Mouse (Mus musculus) neural tube, embryonic 11.5 days (tissue): ENCODE results near the gene Lrrc8d. TPM values are rescaled to one million over a fixed set of nuclear protein-coding genes. Genes with fewer than 3 reads are reported as not detected.
A peak's percentile ranks its signal among the peaks of the same experiment; 100 is the strongest.

Source experiments
- ATAC-seq: fragments of 200-750 bp; cut with Nextera tagmentation; 2 replicates; pipeline ENCODE4 v1.8.0; 2017; ENCODE audit warnings: moderate number of reproducible peaks, mild to moderate bottlenecking, moderate TSS enrichment, moderate library complexity; ENCODE audit not compliant: insufficient read depth, low FRiP score, low TSS enrichment
- DNase-seq: peaks from one replicate; pipeline ENCODE4 v3.0.0-alpha.2; 2015; ENCODE audit warnings: low spot score
- H3K27ac ChIP-seq: fragments of 300-500 bp; sonication (generic); 2 replicates; pipeline ENCODE4 v1.5.1; 2014; ENCODE audit warnings: low read depth, mild to moderate bottlenecking, low read length
- H3K27me3 ChIP-seq: fragments of 300-500 bp; sonication (generic); 2 replicates; pipeline ENCODE4 v1.6.1; 2014; ENCODE audit warnings: mild to moderate bottlenecking, low read length, mixed read lengths; ENCODE audit not compliant: control insufficient read depth, insufficient read depth
- H3K36me3 ChIP-seq: fragments of 300-500 bp; sonication (generic); 2 replicates; pipeline ENCODE4 v1.6.1; 2014; ENCODE audit warnings: mild to moderate bottlenecking, low read length, moderate library complexity, mixed read lengths; ENCODE audit not compliant: control insufficient read depth, insufficient read depth
- H3K4me1 ChIP-seq: fragments of 300-500 bp; sonication (generic); 2 replicates; pipeline ENCODE4 v1.6.1; 2014; ENCODE audit warnings: low read length, mixed read lengths; ENCODE audit not compliant: control insufficient read depth, insufficient read depth
- H3K4me2 ChIP-seq: fragments of 300-500 bp; sonication (generic); 2 replicates; pipeline ENCODE4 v1.6.1; 2014; ENCODE audit warnings: low read depth, mild to moderate bottlenecking, moderate library complexity
- H3K4me3 ChIP-seq: fragments of 300-500 bp; sonication (generic); 2 replicates; pipeline ENCODE4 v1.5.1; 2014; ENCODE audit warnings: low read depth, low read length
- H3K9ac ChIP-seq: fragments of 300-500 bp; sonication (generic); 2 replicates; pipeline ENCODE4 v1.6.1; 2014; ENCODE audit warnings: mild to moderate bottlenecking, low read length
- H3K9me3 ChIP-seq: fragments of 300-500 bp; sonication (generic); 2 replicates; pipeline ENCODE4 v1.6.1; 2016; ENCODE audit warnings: low read length; ENCODE audit not compliant: control insufficient read depth
- WGBS: fragments of 180-500 bp; shearing (Covaris S2); extraction: QIAGEN DNeasy Blood & Tissue Kit; methylation state at CpG from one replicate; pipeline ENCODE4 v1.1.7; 2014; 5-methylcytosine and 5-hydroxymethylcytosine counted together
- polyA plus RNA-seq: library from polyadenylated mRNA; unstranded; fragments of >200 nt; fragmentation: Nextera tagmentation; extraction: Ambion mirVana; gene quantifications from 2 replicates; pipeline ENCODE4 v1.2.1, GENCODE M21; 2014

Gene Lrrc8d
- polyA plus RNA-seq, 1 experiment from 2014 or later: 28.6 TPM

DNA sequence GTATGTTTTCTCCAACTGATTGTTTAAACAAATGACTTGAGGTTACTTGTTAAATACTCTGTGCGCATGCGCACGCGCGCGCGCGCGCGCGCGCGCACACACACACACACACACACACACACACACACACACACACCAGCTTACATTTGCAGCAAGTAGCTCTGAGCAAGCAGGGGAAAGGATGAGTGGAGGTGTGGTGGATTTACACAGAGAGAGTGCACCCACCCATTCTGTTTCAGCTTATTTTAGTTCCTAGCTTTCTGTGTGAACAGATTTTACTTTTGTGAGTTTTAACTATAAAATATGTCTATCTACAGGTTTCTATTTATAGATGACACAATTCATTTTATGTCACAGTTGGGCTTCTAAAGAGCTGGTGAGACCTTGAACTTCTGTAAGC lies 84.1 kb downstream of the Lrrc8d start:
- H3K4me1 ChIP-seq: no peaks in the 10 kb centered on the region
- no peak overlapping the region for H3K27ac ChIP-seq
- H3K36me3 ChIP-seq: no peaks in the 10 kb centered on the region; the same call in 1 of the 2 replicates
- no peak overlapping the region for H3K4me3 ChIP-seq
- H3K27me3 ChIP-seq: no peaks in the 10 kb centered on the region
- H3K4me2 ChIP-seq: no peak overlapping the region
- 93% methylated on average over 13 of the region's 13 CpGs for WGBS
- ATAC-seq (no peak), DNase-seq (no peak)
- H3K9me3 ChIP-seq: no peaks in the 10 kb centered on the region
- no peak overlapping the region for H3K9ac ChIP-seq

DNA sequence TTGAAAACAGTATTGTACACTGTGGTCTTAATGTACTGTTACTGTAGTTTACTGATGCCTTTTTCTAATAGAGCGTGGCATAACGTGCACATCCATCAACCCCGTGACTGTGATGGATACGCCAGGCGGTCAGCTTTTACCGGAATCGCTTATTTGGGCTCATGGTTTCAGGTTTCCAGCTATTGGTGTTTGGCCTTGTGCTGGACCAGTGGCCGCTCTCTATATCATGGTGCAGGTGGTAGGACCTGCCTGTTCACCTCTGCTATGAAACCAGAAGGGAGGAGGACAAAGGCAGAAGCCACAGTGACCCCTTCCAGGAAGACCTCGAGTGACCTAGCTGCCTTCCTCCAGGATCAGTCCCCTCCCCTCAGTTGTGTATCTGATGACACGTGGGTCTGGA lies 85.0 kb downstream of the Lrrc8d start:
- H3K4me2 ChIP-seq: no peak overlapping the region
- H3K4me1 ChIP-seq: no peaks in the 10 kb centered on the region
- H3K36me3 ChIP-seq: no peaks in the 10 kb centered on the region
- 75% methylated on average over 10 of the region's 10 CpGs for WGBS
- H3K27ac ChIP-seq: no peak overlapping the region
- no peak for DNase-seq
- no peak overlapping the region for H3K4me3 ChIP-seq
- no peak overlapping the region for H3K9ac ChIP-seq
- no peak for ATAC-seq
- H3K9me3 ChIP-seq: no peaks in the 10 kb centered on the region
- no peaks in the 10 kb centered on the region for H3K27me3 ChIP-seq

GRCm38 (mm10) chr5:105787577-105787976 lies 87.8 kb downstream of the Lrrc8d start:
- no peak overlapping the region for H3K4me3 ChIP-seq
- H3K9me3 ChIP-seq: no peaks in the 10 kb centered on the region
- WGBS: 78% methylated on average over 10 of the region's 10 CpGs
- H3K36me3 ChIP-seq: no peaks in the 10 kb centered on the region
- no peak overlapping the region for H3K9ac ChIP-seq
- no peaks in the 10 kb centered on the region for H3K27me3 ChIP-seq
- H3K4me2 ChIP-seq: no peak overlapping the region
- H3K27ac ChIP-seq: no peak overlapping the region
- ATAC-seq (no peak), DNase-seq (no peak)
- H3K4me1 ChIP-seq: peaks cover 3% of the 10 kb centered on the region; the same call in 1 of the 2 replicates

DNA sequence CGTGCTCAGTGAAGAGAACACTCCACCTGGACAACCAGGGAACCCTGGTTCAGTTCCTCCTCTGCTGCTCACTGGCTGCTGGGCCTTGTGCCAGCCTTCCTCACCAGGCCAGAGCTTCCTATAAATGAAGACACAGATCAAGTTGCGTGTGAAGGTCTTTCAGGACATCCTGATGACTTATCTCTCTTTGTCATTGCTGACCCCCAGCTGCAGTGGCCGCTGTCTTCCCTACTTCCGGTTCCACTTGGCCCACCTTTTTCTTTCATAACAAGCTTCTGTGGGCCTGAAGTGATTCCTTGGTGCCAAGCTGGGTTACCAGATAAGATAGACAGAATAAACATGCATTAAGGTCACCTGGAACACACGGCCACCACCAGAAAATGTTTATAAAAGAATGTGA lies 90.0 kb downstream of the Lrrc8d start:
- Histone ChIP-seq H3K4me1 (peaks cover 4% of the 10 kb centered on the region; the same call in 1 of the 2 replicates), H3K9ac (no peak overlapping the region), H3K4me3 (no peak overlapping the region), H3K9me3 (no peaks in the 10 kb centered on the region), H3K4me2 (no peak overlapping the region), H3K27me3 (no peaks in the 10 kb centered on the region), H3K27ac (no peak overlapping the region), H3K36me3 (no peaks in the 10 kb centered on the region)
- WGBS: 75% methylated on average over 5 of the region's 5 CpGs
- no peak for DNase-seq
- ATAC-seq: no peak

- H3K9me3 ChIP-seq: no peaks in the 10 kb centered on the region
- no peak overlapping the region for H3K4me3 ChIP-seq
- no peaks in the 10 kb centered on the region for H3K36me3 ChIP-seq
- no peak for ATAC-seq
- peak overlapping the region; percentile 18 for H3K9ac ChIP-seq
- no peaks in the 10 kb centered on the region for H3K27me3 ChIP-seq
- peaks cover 4% of the 10 kb centered on the region; the same call in 1 of the 2 replicates for H3K4me1 ChIP-seq
- DNase-seq: no peak
- 42% methylated on average over 8 of the region's 8 CpGs for WGBS
- H3K27ac ChIP-seq: no peak overlapping the region
- no peak overlapping the region for H3K4me2 ChIP-seq
These were observed 92.6 kb downstream of the Lrrc8d start for GRCm38 (mm10) chr5:105792331-105792801.

- DNase-seq (peak; percentile 38), ATAC-seq (no peak)
- Histone ChIP-seq H3K27me3 (no peaks in the 10 kb centered on the region), H3K9ac (peak overlapping the region; percentile 18), H3K4me2 (no peak overlapping the region), H3K4me1 (peaks cover 4% of the 10 kb centered on the region; the same call in 1 of the 2 replicates), H3K9me3 (no peaks in the 10 kb centered on the region), H3K27ac (peak overlapping the region; percentile 34; the same call in 1 of the 2 replicates), H3K4me3 (no peak overlapping the region), H3K36me3 (no peaks in the 10 kb centered on the region)
- WGBS: 56% methylated on average over 13 of the region's 13 CpGs
These were observed 93.2 kb downstream of the Lrrc8d start for GRCm38 (mm10) chr5:105792853-105793547.

GRCm38 (mm10) chr5:105793548-105793940 lies 93.8 kb downstream of the Lrrc8d start:
- Histone ChIP-seq H3K9ac (no peak overlapping the region), H3K4me3 (no peak overlapping the region), H3K27ac (no peak overlapping the region), H3K27me3 (no peaks in the 10 kb centered on the region), H3K4me1 (peaks cover 4% of the 10 kb centered on the region; the same call in 1 of the 2 replicates), H3K36me3 (no peaks in the 10 kb centered on the region), H3K4me2 (no peak overlapping the region), H3K9me3 (no peaks in the 10 kb centered on the region)
- WGBS: 66% methylated on average over 5 of the region's 5 CpGs
- DNase-seq: no peak
- ATAC-seq: no peak

DNA sequence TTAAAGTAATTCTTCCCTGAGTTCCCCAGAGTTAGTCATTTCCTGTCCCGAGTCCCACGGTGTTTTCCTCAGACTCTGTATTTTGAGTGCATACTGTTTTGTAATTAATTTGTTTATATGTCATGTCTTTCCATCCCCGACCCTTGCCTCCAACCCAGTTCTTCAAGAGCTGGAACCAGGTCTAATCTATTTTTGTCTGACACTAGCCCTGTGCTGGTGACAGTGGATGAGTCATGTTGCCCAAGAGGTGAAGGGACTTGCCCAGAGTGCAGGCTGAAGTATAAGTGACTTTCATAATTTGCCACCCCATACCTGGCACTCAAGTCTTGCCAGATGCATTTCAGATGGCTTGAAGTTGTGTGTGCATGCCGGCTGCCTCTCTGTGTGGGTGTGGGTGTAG lies 98.7 kb downstream of the Lrrc8d start:
- Histone ChIP-seq H3K4me2 (no peak overlapping the region), H3K27me3 (no peaks in the 10 kb centered on the region), H3K4me3 (no peak overlapping the region), H3K9ac (no peak overlapping the region), H3K9me3 (no peaks in the 10 kb centered on the region), H3K4me1 (peaks cover 5% of the 10 kb centered on the region), H3K36me3 (no peaks in the 10 kb centered on the region), H3K27ac (no peak overlapping the region)
- DNase-seq: no peak
- no peak for ATAC-seq
- WGBS: 93% methylated on average over 4 of the region's 4 CpGs
